8 mouse cellular contexts compared by ENCODE assay signal in genomic region chr8:110646064-110646463, GRCm38 (mm10). TPM values are rescaled to one million over a fixed set of nuclear protein-coding genes. Genes with fewer than 3 reads are reported as not detected.
DNase-seq lines count a peak whose midpoint lies in the region; ATAC-seq and TF ChIP-seq lines count a peak whose summit lies in the region.

No protein-coding gene starts in this region.

- H3K9ac ChIP-seq in intestine, postnatal 0 days (ENCODE audit: low read depth, low read length) = no peak overlapping the region

- H3K27ac ChIP-seq in intestine, postnatal 0 days (ENCODE audit: low read depth, low read length) = no peak overlapping the region

- WGBS in intestine, postnatal 0 days = 34% methylated on average over 6 of the region's 6 CpGs

- peak; percentile 31 for DNase-seq in A20 (ENCODE audit: low read depth, low spot score)
- peak; percentile 70 for DNase-seq in adrenal gland, adult 8-10 months
- peak; percentile 57 for DNase-seq in embryo, embryonic 10.5 days (ENCODE audit: low spot score)
- peak; percentile 76 to 82 for DNase-seq in gastrocnemius, postnatal 4 days (ENCODE audit: low spot score in 2 of 2)
- peak; percentile 85 for DNase-seq in left cerebral cortex, postnatal 4 days
- DNase-seq in ovary, adult 18-20 months (ENCODE audit: low spot score) = peak; percentile 40
- peak; percentile 27 to 30 for DNase-seq in thymus, postnatal 36 days

- no peaks in the 10 kb centered on the region for H3K4me1 ChIP-seq in intestine, postnatal 0 days (replicated peaks; ENCODE audit: control insufficient read depth, insufficient read depth, low read length)

- H3K9me3 ChIP-seq in intestine, postnatal 0 days (ENCODE audit: control insufficient read depth) = no peaks in the 10 kb centered on the region

- TF ChIP-seq CTCF in intestine, postnatal 0 days (IDR thresholded peaks at IDR 0.05; ENCODE audit: low read depth) = peak; percentile 97

- peaks cover 34% of the 10 kb centered on the region for H3K36me3 ChIP-seq in intestine, postnatal 0 days (ENCODE audit: control insufficient read depth, insufficient read depth)

- H3K4me2 ChIP-seq in intestine, postnatal 0 days (replicated peaks; ENCODE audit: low read depth) = no peak overlapping the region

- intact Hi-C loops in left cerebral cortex, postnatal 4 days (cut with DNase I) = loop anchor here (2.0 to 10.0 kb wide), 2 partner anchors 81 to 169 kb away; no protein-coding TSS in a partner anchor

- ATAC-seq in intestine, postnatal 0 days = 0 out of 2 replicates have a peak, but pooled peaks have one; percentile 45

- no peak overlapping the region for H3K4me3 ChIP-seq in intestine, postnatal 0 days (ENCODE audit: low read depth, low read length)

- H3K27me3 ChIP-seq in intestine, postnatal 0 days (replicated peaks; ENCODE audit: control insufficient read depth, insufficient read depth, low read length) = no peaks in the 10 kb centered on the region

RNA-seq across cellular contexts. Expression of gene Vac14, which starts 27.7 kb away (rescaled TPM):
- 10 to 100 TPM; 30.9 to 34.8 (median 33.2) TPM for total RNA-seq in adrenal gland, adult 8-10 months (2022)
- total RNA-seq in gastrocnemius, postnatal 4 days (2021) = 10 to 100 TPM; 20.3 to 21.2 TPM
- 14.4 and 14.8 TPM in 2 replicates for polyA plus RNA-seq in intestine, postnatal 0 days (2015; fragmentation: Nextera tagmentation; extraction: Ambion mirVana)
- total RNA-seq in left cerebral cortex, postnatal 4 days (2021) = 10 to 100 TPM; 47.3 to 49.0 TPM

Comparison
In these comparisons a context has a peak if more than half of its experiments do, and no peak if none do; other contexts are left out.
1. DNase-seq: peak in every context shown above with its lines; median percentile 85 in left cerebral cortex, postnatal 4 days; 79 in gastrocnemius, postnatal 4 days; 70 in adrenal gland, adult 8-10 months; 57 in embryo, embryonic 10.5 days; 40 in ovary, adult 18-20 months; 31 in A20; 28 in thymus, postnatal 36 days.